Mouse (Mus musculus): ENCODE measurements around the gene Sart1. TPM values are rescaled to one million over a fixed set of nuclear protein-coding genes. Genes with fewer than 3 reads are reported as not detected.

Gene Sart1
- polyA plus RNA-seq, 1 experiment from 2014 or later, result 72.5 TPM

DNA sequence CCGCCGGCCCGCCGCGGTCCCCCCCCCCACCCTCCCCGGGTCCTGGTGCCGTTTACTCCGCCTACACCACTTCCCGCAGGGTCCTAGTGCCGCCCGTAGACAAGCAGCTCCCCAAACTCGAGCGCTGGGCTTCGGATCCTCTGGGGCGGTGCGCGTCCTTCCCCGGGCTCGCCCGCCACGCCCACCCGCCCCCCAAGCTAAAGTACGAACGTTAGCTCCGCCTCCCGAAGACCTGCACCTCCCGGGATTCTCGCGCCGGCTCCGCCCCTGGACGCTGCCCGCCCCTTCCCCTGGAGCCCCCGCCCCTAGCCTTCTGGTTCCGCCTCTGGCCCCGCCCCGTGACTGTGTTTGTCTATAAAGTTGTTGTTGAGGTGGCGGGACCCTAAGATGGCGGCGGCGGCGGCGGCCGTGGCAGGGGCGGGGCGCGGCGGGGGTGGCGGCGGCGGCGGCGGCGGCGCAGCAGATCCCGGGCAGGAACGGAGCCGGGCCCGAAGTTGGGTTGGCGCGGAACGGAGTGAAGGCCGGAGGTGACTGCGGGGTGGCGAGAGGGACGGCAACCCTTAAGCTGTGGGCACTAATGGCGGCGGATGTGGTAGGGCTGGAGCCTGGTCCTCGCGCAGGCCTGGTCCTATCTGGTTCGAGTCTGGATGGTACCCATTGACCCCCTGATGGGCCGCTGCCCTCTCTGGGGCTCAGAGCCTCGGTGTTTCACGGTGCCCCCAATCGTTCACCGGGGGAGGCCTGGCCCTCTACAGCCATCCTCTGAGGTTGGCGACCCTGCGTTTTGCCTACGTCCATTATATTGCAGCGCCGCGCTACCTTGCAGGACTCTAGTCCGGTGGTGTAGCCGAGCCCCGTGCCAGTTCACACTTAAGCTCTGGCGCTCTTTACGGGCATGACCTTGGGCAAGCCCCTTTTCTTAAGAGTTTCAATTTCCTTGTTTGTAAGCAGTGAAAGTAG lies 36.6 kb upstream of the Sart1 start, which contains the start of the genes Drap1 and AI837181:
Gene Drap1, minus strand, starts transcription at position 198 of the 960 bp plus-strand sequence.
Gene AI837181, plus strand, starts transcription at position 363 of the 960 bp plus-strand sequence.
- H3K27me3 ChIP-seq (replicated peaks), result no peaks in the 10 kb centered on the region
- H3K9ac ChIP-seq, result peak within 1 kb of the TSS; percentile 90
- WGBS (ENCODE audit: insufficient replicate concordance), result 1% methylated on average over 60 of the region's 87 CpGs
- peak; percentile 87 for ATAC-seq
- no peaks in the 10 kb centered on the region for H3K9me3 ChIP-seq (replicated peaks)
- H3K4me1 ChIP-seq, result peaks cover 39% of the 10 kb centered on the region
- H3K36me3 ChIP-seq, result peaks cover 46% of the 10 kb centered on the region
- peak within 1 kb of the TSS; percentile 78 for H3K4me3 ChIP-seq
- peak within 1 kb of the TSS; percentile 95 for H3K4me2 ChIP-seq
- peak within 1 kb of the TSS; percentile 89 for H3K27ac ChIP-seq

- Histone ChIP-seq H3K27me3 (replicated peaks) (no peaks in the 10 kb centered on the region), H3K4me3 (peak overlapping the region; percentile 78), H3K36me3 (peaks cover 52% of the 10 kb centered on the region), H3K9me3 (replicated peaks) (no peaks in the 10 kb centered on the region), H3K4me1 (peaks cover 44% of the 10 kb centered on the region), H3K9ac (peak overlapping the region; percentile 90), H3K4me2 (peak overlapping the region; percentile 95), H3K27ac (peak overlapping the region; percentile 89)
- WGBS (ENCODE audit: insufficient replicate concordance), result under 1% methylated on average over 37 of the region's 48 CpGs
- peak; percentile 63 for ATAC-seq
These were observed 35.7 kb upstream of the Sart1 start for GRCm38 (mm10) chr19:5424092-5424781.

DNA sequence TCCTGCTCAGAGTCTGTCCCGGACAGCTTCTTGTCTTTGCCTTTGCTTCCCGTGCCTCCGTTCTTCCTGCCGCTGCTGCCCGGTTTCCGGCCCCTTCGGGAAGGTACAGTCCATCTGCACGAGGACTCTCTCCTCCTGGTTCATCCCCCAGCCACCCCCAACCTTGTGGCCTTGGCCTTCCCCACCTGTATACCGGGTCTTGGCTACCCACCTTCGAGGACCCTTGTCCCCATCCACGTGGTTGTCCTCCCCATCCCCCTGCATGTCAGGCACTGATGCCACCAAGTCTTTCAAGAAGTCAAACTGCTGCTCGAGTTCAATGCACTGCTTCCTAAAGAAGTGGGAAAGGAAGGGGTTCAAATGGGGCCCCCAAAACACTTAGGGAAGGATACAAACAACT lies 35.1 kb upstream of the Sart1 start:
- ATAC-seq, result no peak
- Histone ChIP-seq H3K9ac (peak overlapping the region; percentile 90), H3K27me3 (replicated peaks) (no peaks in the 10 kb centered on the region), H3K27ac (peak overlapping the region; percentile 89), H3K9me3 (replicated peaks) (no peaks in the 10 kb centered on the region), H3K4me3 (peak overlapping the region; percentile 78), H3K4me2 (peak overlapping the region; percentile 95), H3K36me3 (peaks cover 52% of the 10 kb centered on the region), H3K4me1 (peaks cover 44% of the 10 kb centered on the region)
- 69% methylated on average over 12 of the region's 12 CpGs for WGBS (ENCODE audit: insufficient replicate concordance)

DNA sequence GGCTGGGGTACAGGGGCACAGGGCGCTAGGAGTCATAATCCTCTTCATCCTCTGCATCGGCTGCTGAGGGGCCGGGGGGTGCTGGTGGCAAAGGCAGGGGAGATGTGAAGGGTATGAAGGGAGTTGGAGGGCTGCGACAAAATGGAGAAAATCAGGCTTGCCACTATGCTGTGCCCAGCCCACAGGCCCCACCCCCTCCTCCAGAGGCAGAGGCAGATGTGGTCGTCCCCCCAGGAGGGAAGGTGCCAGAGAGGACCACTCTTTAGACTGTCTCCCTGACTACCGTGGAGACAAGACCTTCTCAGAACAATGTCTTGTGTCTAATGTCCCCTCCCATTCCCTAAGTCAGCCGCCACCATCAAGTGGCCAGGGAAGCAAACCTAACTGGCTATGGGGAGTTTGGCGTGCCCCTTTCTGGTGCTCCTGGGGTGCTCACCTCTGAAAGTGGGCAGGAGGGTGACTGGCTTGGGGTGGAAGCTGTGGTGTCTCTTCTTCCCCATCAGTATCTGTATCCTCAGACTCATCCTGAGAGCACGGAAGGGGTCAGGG lies 34.5 kb upstream of the Sart1 start:
- Histone ChIP-seq H3K4me1 (peaks cover 44% of the 10 kb centered on the region), H3K9me3 (replicated peaks) (no peaks in the 10 kb centered on the region), H3K4me2 (peak overlapping the region; percentile 95), H3K27ac (no peak overlapping the region), H3K9ac (peak overlapping the region; percentile 90; the same call in 1 of the 2 replicates), H3K27me3 (replicated peaks) (no peaks in the 10 kb centered on the region), H3K36me3 (peaks cover 58% of the 10 kb centered on the region), H3K4me3 (peak overlapping the region; percentile 78; the same call in 1 of the 2 replicates)
- 81% methylated on average over 9 of the region's 9 CpGs for WGBS (ENCODE audit: insufficient replicate concordance)
- ATAC-seq, result no peak

DNA sequence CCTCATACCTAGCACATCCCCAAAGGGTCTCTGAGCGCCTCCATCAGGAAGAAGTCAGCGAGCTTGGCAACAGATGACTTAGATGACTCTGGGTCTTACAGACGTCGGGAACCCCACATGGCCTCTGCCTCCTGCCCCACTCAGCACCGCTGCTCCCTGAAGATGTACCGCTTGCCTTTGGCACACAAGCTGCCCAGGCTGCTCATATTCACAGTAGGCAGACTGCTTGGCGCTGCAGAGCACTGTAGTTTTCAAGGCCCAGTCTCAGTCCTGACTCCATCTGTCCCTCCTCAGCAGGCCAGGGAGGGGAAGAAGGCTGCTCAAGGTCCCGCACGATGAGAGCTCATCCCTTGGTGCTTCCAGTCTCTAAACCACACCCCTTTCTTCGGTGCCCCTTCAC lies 33.8 kb upstream of the Sart1 start:
- Histone ChIP-seq H3K9ac (no peak overlapping the region), H3K9me3 (replicated peaks) (no peaks in the 10 kb centered on the region), H3K4me1 (peaks cover 43% of the 10 kb centered on the region), H3K4me3 (no peak overlapping the region), H3K4me2 (no peak overlapping the region), H3K36me3 (peaks cover 58% of the 10 kb centered on the region), H3K27me3 (replicated peaks) (no peaks in the 10 kb centered on the region), H3K27ac (no peak overlapping the region)
- 80% methylated on average over 10 of the region's 10 CpGs for WGBS (ENCODE audit: insufficient replicate concordance)
- ATAC-seq, result no peak

- ATAC-seq, result no peak
- Histone ChIP-seq H3K9ac (no peak overlapping the region), H3K4me2 (no peak overlapping the region), H3K27ac (no peak overlapping the region), H3K9me3 (replicated peaks) (no peaks in the 10 kb centered on the region), H3K27me3 (replicated peaks) (no peaks in the 10 kb centered on the region), H3K36me3 (peaks cover 53% of the 10 kb centered on the region), H3K4me1 (peaks cover 39% of the 10 kb centered on the region), H3K4me3 (no peak overlapping the region)
- 92% methylated on average over 5 of the region's 5 CpGs for whole genome bisulfite sequencing (ENCODE audit: insufficient replicate concordance)
These were observed 33.3 kb upstream of the Sart1 start for GRCm38 (mm10) chr19:5421784-5422183.

GRCm38 (mm10) chr19:5420579-5420978 lies 32.1 kb upstream of the Sart1 start:
- Histone ChIP-seq H3K36me3 (peaks cover 45% of the 10 kb centered on the region), H3K4me1 (peaks cover 27% of the 10 kb centered on the region), H3K9ac (no peak overlapping the region), H3K27ac (no peak overlapping the region), H3K4me2 (no peak overlapping the region), H3K4me3 (no peak overlapping the region), H3K9me3 (replicated peaks) (no peaks in the 10 kb centered on the region), H3K27me3 (replicated peaks) (no peaks in the 10 kb centered on the region)
- 84% methylated on average over 6 of the region's 6 CpGs for WGBS (ENCODE audit: insufficient replicate concordance)
- no peak for ATAC-seq

- no peaks in the 10 kb centered on the region for H3K27me3 ChIP-seq (replicated peaks)
- H3K9me3 ChIP-seq (replicated peaks), result no peaks in the 10 kb centered on the region
- WGBS (ENCODE audit: insufficient replicate concordance), result 67% methylated on average over 9 of the region's 9 CpGs
- no peak for ATAC-seq
- H3K27ac ChIP-seq, result no peak overlapping the region
- H3K36me3 ChIP-seq, result peaks cover 45% of the 10 kb centered on the region
- H3K9ac ChIP-seq, result no peak overlapping the region
- no peak overlapping the region for H3K4me2 ChIP-seq
- H3K4me1 ChIP-seq, result peaks cover 26% of the 10 kb centered on the region
- no peak overlapping the region for H3K4me3 ChIP-seq
These were observed 31.1 kb upstream of the Sart1 start for GRCm38 (mm10) chr19:5419630-5420029.

- Histone ChIP-seq H3K27ac (no peak overlapping the region), H3K4me1 (peaks cover 27% of the 10 kb centered on the region), H3K27me3 (replicated peaks) (no peaks in the 10 kb centered on the region), H3K4me2 (no peak overlapping the region), H3K9me3 (replicated peaks) (no peaks in the 10 kb centered on the region), H3K4me3 (no peak overlapping the region), H3K9ac (no peak overlapping the region), H3K36me3 (peaks cover 45% of the 10 kb centered on the region)
- no peak for ATAC-seq
- WGBS (ENCODE audit: insufficient replicate concordance), result 76% methylated on average over 8 of the region's 8 CpGs
These were observed 30.4 kb upstream of the Sart1 start for GRCm38 (mm10) chr19:5418750-5419466.

DNA sequence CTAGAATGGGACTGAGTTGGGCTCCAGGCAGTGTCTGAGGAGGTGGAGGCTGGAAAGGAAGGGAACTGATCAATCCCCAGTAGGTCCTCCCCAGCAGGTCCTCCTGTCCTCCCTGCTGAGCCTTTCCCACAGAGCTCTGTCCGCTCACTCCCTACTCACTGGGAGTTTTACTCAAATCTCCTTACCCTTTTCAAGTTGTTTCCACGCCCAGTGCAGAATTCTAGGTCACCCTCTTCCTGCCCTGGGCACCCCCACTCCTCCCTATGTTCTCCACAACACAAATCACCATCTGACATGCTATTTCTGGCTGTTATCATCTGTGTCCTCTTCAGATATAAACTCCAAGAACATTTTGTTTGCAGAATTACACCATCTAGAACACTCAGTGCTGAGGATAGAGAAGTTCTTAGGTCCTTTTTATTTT lies 26.0 kb upstream of the Sart1 start:
- Histone ChIP-seq H3K36me3 (peaks cover 9% of the 10 kb centered on the region; the same call in 1 of the 2 replicates), H3K9ac (no peak overlapping the region), H3K27me3 (replicated peaks) (no peaks in the 10 kb centered on the region), H3K4me3 (no peak overlapping the region), H3K4me1 (peaks cover 8% of the 10 kb centered on the region; the same call in 1 of the 2 replicates), H3K27ac (no peak overlapping the region), H3K9me3 (replicated peaks) (no peaks in the 10 kb centered on the region), H3K4me2 (no peak overlapping the region)
- WGBS (ENCODE audit: insufficient replicate concordance), result 56% methylated on average over 2 of the region's 2 CpGs
- ATAC-seq, result no peak

- H3K4me2 ChIP-seq, result no peak overlapping the region
- peaks cover 11% of the 10 kb centered on the region; the same call in 1 of the 2 replicates for H3K4me1 ChIP-seq
- ATAC-seq, result no peak
- H3K27ac ChIP-seq, result no peak overlapping the region
- no peaks in the 10 kb centered on the region for H3K27me3 ChIP-seq (replicated peaks)
- no peak overlapping the region for H3K4me3 ChIP-seq
- 54% methylated on average over 4 of the region's 4 CpGs for WGBS (ENCODE audit: insufficient replicate concordance)
- no peak overlapping the region for H3K9ac ChIP-seq
- peaks cover 10% of the 10 kb centered on the region; the same call in 1 of the 2 replicates for H3K36me3 ChIP-seq
- no peaks in the 10 kb centered on the region for H3K9me3 ChIP-seq (replicated peaks)
These were observed 25.3 kb upstream of the Sart1 start for GRCm38 (mm10) chr19:5413840-5414239.

Data from liver, embryonic 12.5 days (tissue).